Mouse (Mus musculus): ENCODE data around the gene Trim72. TPM values are rescaled to one million over a fixed set of nuclear protein-coding genes. Genes with fewer than 3 reads are reported as not detected.

Gene Trim72
- 0.91 TPM for polyA plus RNA-seq (2014; fragmentation: Illumina TruSeq; extraction: RNeasy Lipid Tissue Mini Kit (QIAGEN cat#74804); ENCODE audit: low read depth, low replicate concordance)

GRCm38 (mm10) chr7:128003688-128004087 is at the start of gene Trim72:
Gene Trim72, plus strand, starts transcription at chr7:128003949.

GRCm38 (mm10) chr7:127967004-127967921 is 36.5 kb upstream of the Trim72 start, which contains the start of gene Fus:
Gene Fus, plus strand, starts transcription at chr7:127967457.

GRCm38 (mm10) chr7:127993341-127993977 is 10.3 kb upstream of the Trim72 start, which contains the start of gene Pycard:
Gene Pycard, minus strand, starts transcription at chr7:127993867.

Other genes with a start within 250 kb of the Trim72 start
- gene Orai3, start 234.1 kb upstream of the Trim72 start, polyA plus RNA-seq (2014; fragmentation: Illumina TruSeq; extraction: RNeasy Lipid Tissue Mini Kit (QIAGEN cat#74804); ENCODE audit: low read depth, low replicate concordance): 3.5 TPM
- 7.0 TPM for gene Setd1a, start 227.3 kb upstream of the Trim72 start, polyA plus RNA-seq (2014; fragmentation: Illumina TruSeq; extraction: RNeasy Lipid Tissue Mini Kit (QIAGEN cat#74804); ENCODE audit: low read depth, low replicate concordance)
- gene Gm49388, start 218.3 kb upstream of the Trim72 start, polyA plus RNA-seq (2014; fragmentation: Illumina TruSeq; extraction: RNeasy Lipid Tissue Mini Kit (QIAGEN cat#74804); ENCODE audit: low read depth, low replicate concordance): not detected
- gene Hsd3b7, start 203.3 kb upstream of the Trim72 start, polyA plus RNA-seq (2014; fragmentation: Illumina TruSeq; extraction: RNeasy Lipid Tissue Mini Kit (QIAGEN cat#74804); ENCODE audit: low read depth, low replicate concordance): 16.0 TPM
- gene Stx4a, start 179.7 kb upstream of the Trim72 start, polyA plus RNA-seq (2014; fragmentation: Illumina TruSeq; extraction: RNeasy Lipid Tissue Mini Kit (QIAGEN cat#74804); ENCODE audit: low read depth, low replicate concordance): 17.9 TPM
- gene Stx1b, start 179.4 kb upstream of the Trim72 start, polyA plus RNA-seq (2014; fragmentation: Illumina TruSeq; extraction: RNeasy Lipid Tissue Mini Kit (QIAGEN cat#74804); ENCODE audit: low read depth, low replicate concordance): 0.60 TPM
- gene Zfp646, start 127.7 kb upstream of the Trim72 start, polyA plus RNA-seq (2014; fragmentation: Illumina TruSeq; extraction: RNeasy Lipid Tissue Mini Kit (QIAGEN cat#74804); ENCODE audit: low read depth, low replicate concordance): 11.1 TPM
- 1.7 TPM for gene Zfp668, start 127.1 kb upstream of the Trim72 start, polyA plus RNA-seq (2014; fragmentation: Illumina TruSeq; extraction: RNeasy Lipid Tissue Mini Kit (QIAGEN cat#74804); ENCODE audit: low read depth, low replicate concordance)
- gene Prss53, start 113.0 kb upstream of the Trim72 start, polyA plus RNA-seq (2014; fragmentation: Illumina TruSeq; extraction: RNeasy Lipid Tissue Mini Kit (QIAGEN cat#74804); ENCODE audit: low read depth, low replicate concordance): not detected
- not detected for gene Gm21974, start 108.5 kb upstream of the Trim72 start, polyA plus RNA-seq (2014; fragmentation: Illumina TruSeq; extraction: RNeasy Lipid Tissue Mini Kit (QIAGEN cat#74804); ENCODE audit: low read depth, low replicate concordance)
- gene Vkorc1, start 108.3 kb upstream of the Trim72 start, polyA plus RNA-seq (2014; fragmentation: Illumina TruSeq; extraction: RNeasy Lipid Tissue Mini Kit (QIAGEN cat#74804); ENCODE audit: low read depth, low replicate concordance): 26.8 TPM
- 2.8 TPM for gene Bckdk, start 99.9 kb upstream of the Trim72 start, polyA plus RNA-seq (2014; fragmentation: Illumina TruSeq; extraction: RNeasy Lipid Tissue Mini Kit (QIAGEN cat#74804); ENCODE audit: low read depth, low replicate concordance)
- gene Kat8, start 91.4 kb upstream of the Trim72 start, polyA plus RNA-seq (2014; fragmentation: Illumina TruSeq; extraction: RNeasy Lipid Tissue Mini Kit (QIAGEN cat#74804); ENCODE audit: low read depth, low replicate concordance): 10.2 TPM
- 1.0 TPM for gene Prss8, start 73.8 kb upstream of the Trim72 start, polyA plus RNA-seq (2014; fragmentation: Illumina TruSeq; extraction: RNeasy Lipid Tissue Mini Kit (QIAGEN cat#74804); ENCODE audit: low read depth, low replicate concordance)
- gene Prss36, start 57.2 kb upstream of the Trim72 start, polyA plus RNA-seq (2014; fragmentation: Illumina TruSeq; extraction: RNeasy Lipid Tissue Mini Kit (QIAGEN cat#74804); ENCODE audit: low read depth, low replicate concordance): not detected
- gene Fus, start 36.5 kb upstream of the Trim72 start, polyA plus RNA-seq (2014; fragmentation: Illumina TruSeq; extraction: RNeasy Lipid Tissue Mini Kit (QIAGEN cat#74804); ENCODE audit: low read depth, low replicate concordance): 788 TPM
- gene Pycard, start 10.1 kb upstream of the Trim72 start, polyA plus RNA-seq (2014; fragmentation: Illumina TruSeq; extraction: RNeasy Lipid Tissue Mini Kit (QIAGEN cat#74804); ENCODE audit: low read depth, low replicate concordance): 99.2 TPM
- 10.1 TPM for gene Itgam, start 58.7 kb downstream of the Trim72 start, polyA plus RNA-seq (2014; fragmentation: Illumina TruSeq; extraction: RNeasy Lipid Tissue Mini Kit (QIAGEN cat#74804); ENCODE audit: low read depth, low replicate concordance)
- not detected for gene Gm49368, start 58.7 kb downstream of the Trim72 start, polyA plus RNA-seq (2014; fragmentation: Illumina TruSeq; extraction: RNeasy Lipid Tissue Mini Kit (QIAGEN cat#74804); ENCODE audit: low read depth, low replicate concordance)
- 2.9 TPM for gene Itgax, start 125.6 kb downstream of the Trim72 start, polyA plus RNA-seq (2014; fragmentation: Illumina TruSeq; extraction: RNeasy Lipid Tissue Mini Kit (QIAGEN cat#74804); ENCODE audit: low read depth, low replicate concordance)
- gene Itgad, start 150.4 kb downstream of the Trim72 start, polyA plus RNA-seq (2014; fragmentation: Illumina TruSeq; extraction: RNeasy Lipid Tissue Mini Kit (QIAGEN cat#74804); ENCODE audit: low read depth, low replicate concordance): not detected
- gene Cox6a2, start 202.4 kb downstream of the Trim72 start, polyA plus RNA-seq (2014; fragmentation: Illumina TruSeq; extraction: RNeasy Lipid Tissue Mini Kit (QIAGEN cat#74804); ENCODE audit: low read depth, low replicate concordance): not detected
- 0.22 TPM for gene Armc5, start 233.4 kb downstream of the Trim72 start, polyA plus RNA-seq (2014; fragmentation: Illumina TruSeq; extraction: RNeasy Lipid Tissue Mini Kit (QIAGEN cat#74804); ENCODE audit: low read depth, low replicate concordance)
- 8.0 TPM for gene 9130023H24Rik, start 234.1 kb downstream of the Trim72 start, polyA plus RNA-seq (2014; fragmentation: Illumina TruSeq; extraction: RNeasy Lipid Tissue Mini Kit (QIAGEN cat#74804); ENCODE audit: low read depth, low replicate concordance)
- gene Tgfb1i1, start 242.9 kb downstream of the Trim72 start, polyA plus RNA-seq (2014; fragmentation: Illumina TruSeq; extraction: RNeasy Lipid Tissue Mini Kit (QIAGEN cat#74804); ENCODE audit: low read depth, low replicate concordance): 12.4 TPM

Data from sigmoid colon, adult 10 weeks (tissue).